Mouse (Mus musculus): Measurements from ENCODE around the gene C130050O18Rik. TPM values are rescaled to one million over a fixed set of nuclear protein-coding genes. Genes with fewer than 3 reads are reported as not detected.

Gene C130050O18Rik
- polyA plus RNA-seq, 1 experiment: 0.04 TPM

- no peak for TF ChIP-seq GATA1 (IDR thresholded peaks at IDR 0.05; ENCODE audit: low read length)
Measured at GRCm38 (mm10) chr5:139374841-139375240, 30.2 kb upstream of the C130050O18Rik start.

GRCm38 (mm10) chr5:139377468-139378270 lies 27.4 kb upstream of the C130050O18Rik start, which contains the start of gene Gpr146:
TSS of gene Gpr146 (plus strand) at chr5:139377697.
- TF ChIP-seq GATA1 (IDR thresholded peaks at IDR 0.05; ENCODE audit: low read length): no peak

GRCm38 (mm10) chr5:139378271-139378556 lies 26.9 kb upstream of the C130050O18Rik start:
- no peak for TF ChIP-seq GATA1 (IDR thresholded peaks at IDR 0.05; ENCODE audit: low read length)

GRCm38 (mm10) chr5:139378986-139379629 lies 26.0 kb upstream of the C130050O18Rik start:
- TF ChIP-seq GATA1 (IDR thresholded peaks at IDR 0.05; ENCODE audit: low read length): no peak

GRCm38 (mm10) chr5:139379771-139380384 lies 25.2 kb upstream of the C130050O18Rik start:
- TF ChIP-seq GATA1 (IDR thresholded peaks at IDR 0.05; ENCODE audit: low read length): no peak

- TF ChIP-seq GATA1 (IDR thresholded peaks at IDR 0.05; ENCODE audit: low read length): no peak
Measured at GRCm38 (mm10) chr5:139380385-139381248, 24.5 kb upstream of the C130050O18Rik start.

GRCm38 (mm10) chr5:139381586-139382513 lies 23.2 kb upstream of the C130050O18Rik start:
- TF ChIP-seq GATA1 (IDR thresholded peaks at IDR 0.05; ENCODE audit: low read length): peak; percentile 72

GRCm38 (mm10) chr5:139382760-139383159 lies 22.3 kb upstream of the C130050O18Rik start:
- peak; percentile 39 for TF ChIP-seq GATA1 (IDR thresholded peaks at IDR 0.05; ENCODE audit: low read length)

- TF ChIP-seq GATA1 (IDR thresholded peaks at IDR 0.05; ENCODE audit: low read length): no peak
Measured at GRCm38 (mm10) chr5:139383234-139383633, 21.8 kb upstream of the C130050O18Rik start.

- TF ChIP-seq GATA1 (IDR thresholded peaks at IDR 0.05; ENCODE audit: low read length): no peak
Measured at GRCm38 (mm10) chr5:139384531-139384930, 20.5 kb upstream of the C130050O18Rik start.

- no peak for TF ChIP-seq GATA1 (IDR thresholded peaks at IDR 0.05; ENCODE audit: low read length)
Measured at GRCm38 (mm10) chr5:139386047-139386446, 19.0 kb upstream of the C130050O18Rik start.

GRCm38 (mm10) chr5:139387329-139388194 lies 17.5 kb upstream of the C130050O18Rik start:
- no peak for TF ChIP-seq GATA1 (IDR thresholded peaks at IDR 0.05; ENCODE audit: low read length)

GRCm38 (mm10) chr5:139388195-139388570 lies 16.9 kb upstream of the C130050O18Rik start:
- TF ChIP-seq GATA1 (IDR thresholded peaks at IDR 0.05; ENCODE audit: low read length): no peak

All from G1E-ER4 (cell line).